Mouse (Mus musculus): ENCODE measurements at regions not wholly inside any gene's neighbourhood (a gene's known extent, or its start where the extent isn't known, plus 50 kb on each side); places are given as distances from the start of the nearest gene placed in this dataset.
A peak's percentile ranks its signal among the peaks of the same experiment; 100 is the strongest.

- H3K27me3 ChIP-seq (replicated peaks), result no peaks in the 10 kb centered on the region
- H3K4me3 ChIP-seq (replicated peaks), result no peak overlapping the region
- H3K4me1 ChIP-seq, result no peaks in the 10 kb centered on the region
- no peak overlapping the region for H3K27ac ChIP-seq (replicated peaks)
- no peaks in the 10 kb centered on the region for H3K9me3 ChIP-seq (replicated peaks)
- 91% methylated on average over 2 of the region's 2 CpGs for WGBS
- H3K36me3 ChIP-seq, result no peaks in the 10 kb centered on the region
- ATAC-seq (ENCODE audit: low FRiP score), result no peak
- no peak overlapping the region for H3K9ac ChIP-seq (replicated peaks)
- no peak overlapping the region for H3K4me2 ChIP-seq
Observed at GRCm38 (mm10) chr8:34702806-34703205, 591.3 kb upstream of the Gm10131 start.

DNA sequence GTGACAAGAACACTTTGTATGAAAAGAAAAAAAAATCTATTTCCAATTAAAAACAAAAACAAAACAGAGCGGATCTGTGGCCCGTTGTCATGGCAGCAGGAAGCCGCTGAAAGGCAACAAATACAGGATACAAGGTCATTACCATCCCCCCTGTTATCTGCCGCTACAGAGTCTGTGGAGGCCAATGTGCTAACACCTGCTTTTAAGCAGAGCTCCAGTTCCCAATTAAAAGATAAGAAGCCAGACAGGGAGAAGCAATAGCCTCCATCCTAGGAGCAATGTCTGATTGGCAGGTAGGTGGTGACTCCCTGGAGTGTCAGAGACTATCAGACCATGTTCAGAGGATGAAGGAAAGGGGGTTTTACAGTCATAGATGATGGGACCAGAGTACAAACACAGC is 587.5 kb upstream of the Gm10131 start:
- ATAC-seq (ENCODE audit: low FRiP score), result no peak
- no peaks in the 10 kb centered on the region for H3K36me3 ChIP-seq
- H3K4me3 ChIP-seq (replicated peaks), result no peak overlapping the region
- no peak overlapping the region for H3K4me2 ChIP-seq
- no peaks in the 10 kb centered on the region for H3K4me1 ChIP-seq
- H3K27me3 ChIP-seq (replicated peaks), result no peaks in the 10 kb centered on the region
- H3K27ac ChIP-seq (replicated peaks), result no peak overlapping the region
- no peak overlapping the region for H3K9ac ChIP-seq (replicated peaks)
- 77% methylated on average over 4 of the region's 4 CpGs for WGBS
- no peaks in the 10 kb centered on the region for H3K9me3 ChIP-seq (replicated peaks)

GRCm38 (mm10) chr8:34696365-34696764 is 584.8 kb upstream of the Gm10131 start:
- no peak overlapping the region for H3K4me3 ChIP-seq (replicated peaks)
- no peak overlapping the region for H3K4me2 ChIP-seq
- 85% methylated on average over 12 of the region's 12 CpGs for WGBS
- H3K9ac ChIP-seq (replicated peaks), result no peak overlapping the region
- H3K27me3 ChIP-seq (replicated peaks), result no peaks in the 10 kb centered on the region
- no peak for ATAC-seq (ENCODE audit: low FRiP score)
- H3K9me3 ChIP-seq (replicated peaks), result no peaks in the 10 kb centered on the region
- no peaks in the 10 kb centered on the region for H3K36me3 ChIP-seq
- H3K27ac ChIP-seq (replicated peaks), result no peak overlapping the region
- no peaks in the 10 kb centered on the region for H3K4me1 ChIP-seq

DNA sequence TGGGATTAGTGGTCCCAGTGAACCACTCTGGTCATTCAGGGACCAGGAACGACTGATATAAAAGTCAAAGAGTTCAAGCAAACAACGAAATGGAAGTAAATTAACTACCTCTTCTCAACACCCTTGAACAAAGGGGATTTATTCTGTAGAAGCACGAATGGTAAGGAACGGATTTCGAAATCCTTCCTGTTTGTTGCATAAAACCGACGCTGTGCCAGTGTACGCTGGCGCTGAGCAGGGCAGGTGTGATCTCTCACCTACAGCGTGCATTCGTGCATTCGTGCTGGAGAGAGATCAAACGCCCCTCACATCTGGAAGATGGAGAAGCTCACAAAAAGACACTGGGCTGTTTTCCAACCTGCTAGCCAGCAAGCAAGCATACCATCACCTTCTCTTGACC is 581.1 kb upstream of the Gm10131 start:
- H3K4me3 ChIP-seq (replicated peaks), result no peak overlapping the region
- no peaks in the 10 kb centered on the region for H3K27me3 ChIP-seq (replicated peaks)
- H3K27ac ChIP-seq (replicated peaks), result no peak overlapping the region
- 73% methylated on average over 13 of the region's 13 CpGs for WGBS
- no peak overlapping the region for H3K9ac ChIP-seq (replicated peaks)
- H3K4me2 ChIP-seq, result no peak overlapping the region
- H3K36me3 ChIP-seq, result no peaks in the 10 kb centered on the region
- no peaks in the 10 kb centered on the region for H3K9me3 ChIP-seq (replicated peaks)
- ATAC-seq (ENCODE audit: low FRiP score), result no peak
- H3K4me1 ChIP-seq, result peaks cover 19% of the 10 kb centered on the region

DNA sequence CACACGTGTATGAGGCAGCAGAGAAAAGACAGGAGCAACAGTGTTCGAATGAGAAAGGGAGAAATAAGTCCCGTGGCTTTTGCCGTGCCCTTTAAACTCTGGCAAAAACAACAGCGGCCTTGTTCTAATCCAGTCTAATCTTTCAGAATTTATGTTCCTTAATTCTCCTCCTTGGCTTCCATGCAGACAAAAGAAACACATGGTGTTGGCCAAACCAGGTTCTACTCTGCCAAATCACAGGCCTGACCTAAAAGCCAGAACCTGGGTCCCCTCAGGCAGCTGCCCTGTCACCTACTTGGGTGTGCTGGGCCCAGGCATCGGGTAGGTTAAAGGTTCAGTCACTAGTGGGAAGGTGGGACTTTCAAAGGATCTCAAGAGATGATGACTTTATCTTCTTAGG is 580.2 kb upstream of the Gm10131 start:
- Histone ChIP-seq H3K27me3 (replicated peaks) (no peaks in the 10 kb centered on the region), H3K4me3 (replicated peaks) (no peak overlapping the region), H3K4me2 (no peak overlapping the region), H3K36me3 (no peaks in the 10 kb centered on the region), H3K9ac (replicated peaks) (no peak overlapping the region), H3K27ac (replicated peaks) (no peak overlapping the region), H3K4me1 (peaks cover 19% of the 10 kb centered on the region), H3K9me3 (replicated peaks) (no peaks in the 10 kb centered on the region)
- ATAC-seq (ENCODE audit: low FRiP score), result no peak
- WGBS, result 70% methylated on average over 6 of the region's 6 CpGs

- no peaks in the 10 kb centered on the region for H3K27me3 ChIP-seq (replicated peaks)
- H3K27ac ChIP-seq (replicated peaks), result no peak overlapping the region
- peaks cover 19% of the 10 kb centered on the region for H3K4me1 ChIP-seq
- 23% methylated on average over 9 of the region's 9 CpGs for WGBS
- peak overlapping the region; percentile 47 for H3K4me2 ChIP-seq
- 0 out of 2 replicates have a peak overlapping the region, but pooled peaks have one; percentile 6 for H3K4me3 ChIP-seq (replicated peaks)
- no peaks in the 10 kb centered on the region for H3K9me3 ChIP-seq (replicated peaks)
- no peak overlapping the region for H3K9ac ChIP-seq (replicated peaks)
- ATAC-seq (ENCODE audit: low FRiP score), result no peak
- no peaks in the 10 kb centered on the region for H3K36me3 ChIP-seq
Observed at GRCm38 (mm10) chr8:34689825-34690493, 578.4 kb upstream of the Gm10131 start.

- no peaks in the 10 kb centered on the region for H3K27me3 ChIP-seq (replicated peaks)
- no peak; the same call in 1 of the 2 replicates for ATAC-seq (ENCODE audit: low FRiP score)
- H3K4me1 ChIP-seq, result peaks cover 19% of the 10 kb centered on the region
- peak overlapping the region; percentile 6; the same call in 1 of the 2 replicates for H3K4me3 ChIP-seq (replicated peaks)
- no peak overlapping the region for H3K27ac ChIP-seq (replicated peaks)
- no peak overlapping the region for H3K9ac ChIP-seq (replicated peaks)
- WGBS, result 14% methylated on average over 33 of the region's 33 CpGs
- no peaks in the 10 kb centered on the region for H3K9me3 ChIP-seq (replicated peaks)
- H3K36me3 ChIP-seq, result no peaks in the 10 kb centered on the region
- H3K4me2 ChIP-seq, result peak overlapping the region; percentile 47
Observed at GRCm38 (mm10) chr8:34689049-34689824, 577.7 kb upstream of the Gm10131 start.

DNA sequence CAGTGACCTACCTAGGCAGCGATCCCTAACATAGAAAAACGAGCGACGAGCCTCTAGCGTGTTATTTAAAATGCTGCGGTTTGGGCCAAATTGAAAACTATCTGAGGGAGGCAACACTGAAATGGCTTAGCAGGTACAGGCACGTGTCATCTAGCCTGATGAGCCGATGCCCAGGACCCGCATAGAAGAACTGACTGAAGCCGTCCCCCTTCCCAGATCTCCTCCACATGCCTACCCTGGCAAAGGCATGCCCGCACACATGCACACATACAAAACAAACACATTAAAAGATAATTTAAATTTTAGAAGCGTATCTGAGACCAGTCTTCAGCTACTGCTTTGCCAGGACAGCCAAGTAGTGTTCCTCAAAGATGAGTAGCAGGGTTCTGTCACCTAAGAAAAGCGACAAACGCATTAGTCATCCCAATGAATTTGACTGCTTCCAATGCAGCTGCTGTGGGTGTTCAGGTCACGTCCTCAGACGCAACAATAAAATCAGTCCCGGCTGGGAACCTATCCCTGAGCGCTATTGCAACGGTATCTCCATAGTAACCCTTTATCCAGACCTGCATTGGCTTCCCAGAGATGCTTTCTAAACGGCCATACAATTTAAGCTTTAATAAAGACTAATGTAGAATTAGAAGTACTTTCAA is 577.0 kb upstream of the Gm10131 start:
- Histone ChIP-seq H3K9me3 (replicated peaks) (no peaks in the 10 kb centered on the region), H3K27ac (replicated peaks) (peak overlapping the region; percentile 30; the same call in 1 of the 2 replicates), H3K4me3 (replicated peaks) (peak overlapping the region; percentile 6; the same call in 1 of the 2 replicates), H3K4me1 (peaks cover 19% of the 10 kb centered on the region), H3K27me3 (replicated peaks) (no peaks in the 10 kb centered on the region), H3K9ac (replicated peaks) (no peak overlapping the region), H3K36me3 (no peaks in the 10 kb centered on the region), H3K4me2 (peak overlapping the region; percentile 47)
- peak; percentile 66 for ATAC-seq (ENCODE audit: low FRiP score)
- WGBS, result 37% methylated on average over 20 of the region's 20 CpGs

- ATAC-seq (ENCODE audit: low FRiP score), result no peak
- 78% methylated on average over 10 of the region's 10 CpGs for WGBS
- no peaks in the 10 kb centered on the region for H3K36me3 ChIP-seq
- H3K4me1 ChIP-seq, result peaks cover 19% of the 10 kb centered on the region
- no peaks in the 10 kb centered on the region for H3K27me3 ChIP-seq (replicated peaks)
- H3K4me3 ChIP-seq (replicated peaks), result no peak overlapping the region
- H3K27ac ChIP-seq (replicated peaks), result no peak overlapping the region
- no peak overlapping the region for H3K4me2 ChIP-seq
- no peak overlapping the region for H3K9ac ChIP-seq (replicated peaks)
- no peaks in the 10 kb centered on the region for H3K9me3 ChIP-seq (replicated peaks)
Observed at GRCm38 (mm10) chr8:34686371-34686770, 574.8 kb upstream of the Gm10131 start.

- H3K9ac ChIP-seq (replicated peaks), result no peak overlapping the region
- no peaks in the 10 kb centered on the region for H3K36me3 ChIP-seq
- peaks cover 25% of the 10 kb centered on the region for H3K4me1 ChIP-seq
- WGBS, result 43% methylated on average over 7 of the region's 7 CpGs
- no peak overlapping the region for H3K27ac ChIP-seq (replicated peaks)
- ATAC-seq (ENCODE audit: low FRiP score), result no peak
- no peaks in the 10 kb centered on the region for H3K9me3 ChIP-seq (replicated peaks)
- no peaks in the 10 kb centered on the region for H3K27me3 ChIP-seq (replicated peaks)
- no peak overlapping the region for H3K4me3 ChIP-seq (replicated peaks)
- no peak overlapping the region for H3K4me2 ChIP-seq
Observed at GRCm38 (mm10) chr8:34684683-34685082, 573.1 kb upstream of the Gm10131 start.

DNA sequence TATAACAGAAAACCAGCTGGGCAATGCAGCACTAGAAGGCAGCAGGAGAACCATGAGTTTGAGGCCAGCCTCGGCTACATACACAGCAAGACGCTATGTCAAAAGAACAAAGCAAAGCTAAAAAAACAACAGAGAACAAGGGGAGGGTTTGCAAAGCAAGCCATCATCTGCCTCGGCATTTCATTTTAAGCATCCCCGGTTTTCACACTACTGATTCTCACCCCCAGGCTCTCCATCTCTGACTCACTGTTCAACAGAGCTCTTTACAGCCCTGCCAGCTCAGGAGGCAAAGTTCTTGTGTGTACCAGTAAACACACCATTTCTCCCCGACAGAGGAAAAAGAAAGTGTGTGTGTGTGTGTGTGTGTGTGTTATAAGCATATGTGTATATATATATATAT is 571.6 kb upstream of the Gm10131 start:
- Histone ChIP-seq H3K36me3 (no peaks in the 10 kb centered on the region), H3K4me3 (replicated peaks) (no peak overlapping the region), H3K9ac (replicated peaks) (no peak overlapping the region), H3K9me3 (replicated peaks) (no peaks in the 10 kb centered on the region), H3K4me1 (peaks cover 11% of the 10 kb centered on the region), H3K27me3 (replicated peaks) (no peaks in the 10 kb centered on the region), H3K4me2 (no peak overlapping the region), H3K27ac (replicated peaks) (no peak overlapping the region)
- WGBS, result 76% methylated on average over 5 of the region's 5 CpGs
- no peak for ATAC-seq (ENCODE audit: low FRiP score)

GRCm38 (mm10) chr8:34682221-34682620 is 570.7 kb upstream of the Gm10131 start:
- Histone ChIP-seq H3K4me1 (peaks cover 11% of the 10 kb centered on the region), H3K4me2 (no peak overlapping the region), H3K9me3 (replicated peaks) (no peaks in the 10 kb centered on the region), H3K27me3 (replicated peaks) (no peaks in the 10 kb centered on the region), H3K9ac (replicated peaks) (no peak overlapping the region), H3K36me3 (no peaks in the 10 kb centered on the region), H3K27ac (replicated peaks) (no peak overlapping the region), H3K4me3 (replicated peaks) (no peak overlapping the region)
- no peak for ATAC-seq (ENCODE audit: low FRiP score)
- WGBS, result 96% methylated on average over 8 of the region's 8 CpGs
